Mouse (Mus musculus) urinary bladder, adult 2 months (tissue): Measurements from ENCODE around the gene Foxi3. TPM values are rescaled to one million over a fixed set of nuclear protein-coding genes. Genes with fewer than 3 reads are reported as not detected.

Experiments
- DNase-seq: peaks from one replicate; pipeline ENCODE4 v3.0.0; 2022; ENCODE audit warnings: low spot score
- polyA plus RNA-seq: library from polyadenylated mRNA; depleted of rRNA; stranded (reverse); fragments of >200 nt; gene quantifications from 2 replicates; pipeline ENCODE4 v1.2.3, GENCODE M21; 2012; rRNA removed

Gene Foxi3
- polyA plus RNA-seq, result not detected in 2 replicates

GRCm38 (mm10) chr6:70956285-70956912 lies at the start of gene Foxi3:
Foxi3 (plus strand) TSS chr6:70956531.
- no peak for DNase-seq

GRCm38 (mm10) chr6:70909572-70909971 lies 46.8 kb upstream of the Foxi3 start:
- DNase-seq, result no peak

GRCm38 (mm10) chr6:70910285-70910684 lies 46.0 kb upstream of the Foxi3 start:
- DNase-seq, result no peak

- no peak for DNase-seq
Observed at GRCm38 (mm10) chr6:70911668-70912395, 44.5 kb upstream of the Foxi3 start.

- no peak for DNase-seq
Observed at GRCm38 (mm10) chr6:70912396-70912765, 44.0 kb upstream of the Foxi3 start.

- DNase-seq, result no peak
Observed at GRCm38 (mm10) chr6:70918827-70919226, 37.5 kb upstream of the Foxi3 start, which contains the start of gene Tex37. Tex37 (minus strand) TSS chr6:70918927.

GRCm38 (mm10) chr6:70921274-70922074 lies 34.9 kb upstream of the Foxi3 start:
- DNase-seq, result no peak

- no peak for DNase-seq
Observed at GRCm38 (mm10) chr6:70931801-70932200, 24.5 kb upstream of the Foxi3 start.

- DNase-seq, result no peak
Observed at GRCm38 (mm10) chr6:70953274-70953673, 3.1 kb upstream of the Foxi3 start.

GRCm38 (mm10) chr6:70954040-70954439 lies 2.3 kb upstream of the Foxi3 start:
- no peak for DNase-seq

GRCm38 (mm10) chr6:70955291-70955800 lies 985 bp upstream of the Foxi3 start:
- no peak for DNase-seq

GRCm38 (mm10) chr6:70955841-70956240 lies 490 bp upstream of the Foxi3 start:
- DNase-seq, result no peak

- no peak for DNase-seq
Observed at GRCm38 (mm10) chr6:70956936-70957335, 605 bp downstream of the Foxi3 start.

- no peak for DNase-seq
Observed at GRCm38 (mm10) chr6:70957341-70957940, 1.1 kb downstream of the Foxi3 start.

GRCm38 (mm10) chr6:70964116-70964830 lies 7.9 kb downstream of the Foxi3 start:
- no peak for DNase-seq

GRCm38 (mm10) chr6:70965694-70966093 lies 9.4 kb downstream of the Foxi3 start:
- DNase-seq, result no peak

GRCm38 (mm10) chr6:70967422-70967821 lies 11.1 kb downstream of the Foxi3 start:
- no peak for DNase-seq

GRCm38 (mm10) chr6:70968291-70968690 lies 12.0 kb downstream of the Foxi3 start:
- DNase-seq, result no peak

GRCm38 (mm10) chr6:70973066-70973465 lies 16.7 kb downstream of the Foxi3 start:
- DNase-seq, result no peak

GRCm38 (mm10) chr6:70981036-70981435 lies 24.7 kb downstream of the Foxi3 start:
- DNase-seq, result no peak

GRCm38 (mm10) chr6:70982416-70982815 lies 26.1 kb downstream of the Foxi3 start:
- DNase-seq, result no peak
